Mouse (Mus musculus) left cerebral cortex, adult 11 months (tissue): ENCODE data around the gene Gm6525.

Source experiments
- DNase-seq: peaks from one replicate; pipeline ENCODE4 v3.0.0; 2022; ENCODE audit warnings: low spot score

The Gm6525 gene

GRCm38 (mm10) chr3:84173581-84174154 is at the start of gene Gm6525:
Gene Gm6525, plus strand, starts transcription at chr3:84174104.
- DNase-seq: no peak

- no peak for DNase-seq
These were observed 48.1 kb upstream of the Gm6525 start for GRCm38 (mm10) chr3:84125704-84126289.

GRCm38 (mm10) chr3:84126721-84127120 is 47.2 kb upstream of the Gm6525 start:
- no peak for DNase-seq

GRCm38 (mm10) chr3:84127431-84127830 is 46.5 kb upstream of the Gm6525 start:
- no peak for DNase-seq

GRCm38 (mm10) chr3:84128871-84129870 is 44.7 kb upstream of the Gm6525 start:
- no peak for DNase-seq

GRCm38 (mm10) chr3:84130776-84131175 is 43.1 kb upstream of the Gm6525 start:
- DNase-seq: no peak

GRCm38 (mm10) chr3:84131369-84131768 is 42.5 kb upstream of the Gm6525 start:
- no peak for DNase-seq

- no peak for DNase-seq
These were observed 38.5 kb upstream of the Gm6525 start for GRCm38 (mm10) chr3:84135387-84135786.

GRCm38 (mm10) chr3:84135933-84136332 is 38.0 kb upstream of the Gm6525 start:
- DNase-seq: no peak

GRCm38 (mm10) chr3:84136509-84136908 is 37.4 kb upstream of the Gm6525 start:
- no peak for DNase-seq

- DNase-seq: no peak
These were observed 33.0 kb upstream of the Gm6525 start for GRCm38 (mm10) chr3:84140947-84141346.

GRCm38 (mm10) chr3:84149831-84150230 is 24.1 kb upstream of the Gm6525 start:
- DNase-seq: no peak

- no peak for DNase-seq
These were observed 19.2 kb upstream of the Gm6525 start for GRCm38 (mm10) chr3:84154721-84155141.

- no peak for DNase-seq
These were observed 18.8 kb upstream of the Gm6525 start for GRCm38 (mm10) chr3:84155146-84155545.

- DNase-seq: peak; percentile 90
These were observed 18.3 kb upstream of the Gm6525 start, which contains the start of gene Mnd1 for GRCm38 (mm10) chr3:84155558-84156006. Gene Mnd1, minus strand, starts transcription at chr3:84155786.

GRCm38 (mm10) chr3:84156105-84156504 is 17.8 kb upstream of the Gm6525 start:
- no peak for DNase-seq

GRCm38 (mm10) chr3:84157011-84157410 is 16.9 kb upstream of the Gm6525 start:
- no peak for DNase-seq

GRCm38 (mm10) chr3:84157559-84158350 is 16.1 kb upstream of the Gm6525 start:
- no peak for DNase-seq

GRCm38 (mm10) chr3:84165391-84165790 is 8.5 kb upstream of the Gm6525 start:
- no peak for DNase-seq

GRCm38 (mm10) chr3:84166073-84166472 is 7.8 kb upstream of the Gm6525 start:
- no peak for DNase-seq

- DNase-seq: no peak
These were observed 5.0 kb upstream of the Gm6525 start for GRCm38 (mm10) chr3:84168943-84169342.
